Mouse (Mus musculus): ENCODE results near the gene Phf1. TPM values are rescaled to one million over a fixed set of nuclear protein-coding genes. Genes with fewer than 3 reads are reported as not detected.
"Not testable (repeated sequence)": the region's sequence is repeated elsewhere in the genome, so short reads cannot be mapped to it uniquely, and the experiment has no call there.

Phf1 gene
- polyA plus RNA-seq, 1 experiment: 7.8 TPM

DNA sequence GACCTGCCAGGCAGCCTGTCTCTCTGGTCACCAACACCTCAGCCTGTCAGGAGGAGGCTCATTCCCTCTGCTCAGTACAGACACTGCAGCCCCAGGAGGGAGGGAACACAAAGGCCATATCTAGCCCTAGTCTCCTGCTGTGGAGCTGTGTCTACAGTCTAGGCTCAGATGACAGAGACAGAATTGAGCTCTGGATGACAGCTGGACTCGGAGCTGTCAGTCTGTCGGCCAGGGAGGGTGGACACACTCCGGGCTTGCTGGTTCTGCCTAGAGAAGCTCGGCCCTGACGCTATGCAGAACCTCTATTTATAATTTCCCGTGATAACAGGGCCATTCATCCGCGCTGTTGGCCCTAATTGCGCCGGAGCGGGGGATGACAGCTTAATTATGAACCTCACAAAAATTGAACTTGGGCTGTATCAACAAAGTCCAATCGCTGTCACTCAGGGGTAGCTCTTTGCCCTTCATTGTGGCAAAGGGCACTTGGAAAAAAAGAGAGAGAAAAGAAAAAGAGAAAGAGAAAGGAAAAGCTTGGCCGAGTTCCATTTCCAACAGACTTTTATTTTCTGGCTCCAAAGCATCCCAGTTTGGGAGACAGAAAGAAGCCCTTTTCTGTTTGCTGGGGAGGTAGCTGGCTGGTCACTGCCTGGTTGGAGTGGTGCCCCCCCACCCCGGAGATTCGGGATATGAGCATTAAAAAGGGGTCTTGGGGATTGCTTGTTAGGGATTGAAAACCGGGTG lies 40.0 kb upstream of the Phf1 start:
- Histone ChIP-seq H3K27ac (ENCODE audit: insufficient read depth, low read length) (no peak overlapping the region), H3K4me1 (ENCODE audit: control insufficient read depth, insufficient read depth, low read length) (no peaks in the 10 kb centered on the region), H3K36me3 (ENCODE audit: control insufficient read depth, insufficient read depth, low read length, poor library complexity, severe bottlenecking) (no peaks in the 10 kb centered on the region), H3K4me3 (ENCODE audit: low read depth, low read length) (no peak overlapping the region), H3K9me3 (replicated peaks; ENCODE audit: control insufficient read depth, insufficient read depth, low read length, poor library complexity, severe bottlenecking) (no peaks in the 10 kb centered on the region), H3K9ac (ENCODE audit: low read depth, poor library complexity, severe bottlenecking) (no peak overlapping the region), H3K27me3 (ENCODE audit: control insufficient read depth, insufficient read depth, low read length, poor library complexity, severe bottlenecking) (no peaks in the 10 kb centered on the region)
- no peak for TF ChIP-seq EP300 (IDR thresholded peaks at IDR 0.05; ENCODE audit: insufficient read depth, low read depth, low read length)

DNA sequence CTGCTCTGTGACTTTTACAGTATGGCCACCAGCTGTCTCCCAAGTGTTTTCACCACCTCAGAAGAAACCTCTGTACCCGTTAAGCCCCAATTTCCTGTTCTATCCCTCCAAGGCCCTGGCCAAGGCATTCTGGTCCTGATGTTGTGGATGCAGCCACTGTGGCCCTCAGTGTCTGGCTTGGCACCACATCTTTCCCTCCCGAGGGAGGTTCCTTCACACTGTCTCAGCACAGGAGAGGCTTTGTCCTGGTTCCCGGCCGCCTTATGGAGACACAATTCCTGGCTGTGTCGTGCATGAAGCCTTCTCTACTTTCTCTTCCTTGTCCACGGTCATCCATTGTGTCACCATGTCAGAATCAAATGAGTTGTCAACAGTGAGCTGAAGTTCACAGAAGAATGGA lies 39.4 kb upstream of the Phf1 start:
- H3K27ac ChIP-seq (ENCODE audit: insufficient read depth, low read length): no peak overlapping the region
- H3K4me1 ChIP-seq (ENCODE audit: control insufficient read depth, insufficient read depth, low read length): no peaks in the 10 kb centered on the region
- TF ChIP-seq EP300 (IDR thresholded peaks at IDR 0.05; ENCODE audit: insufficient read depth, low read depth, low read length) (no peak), POLR2A (IDR thresholded peaks at IDR 0.05; ENCODE audit: insufficient read depth, low read length) (no peak), CTCF (IDR thresholded peaks at IDR 0.05; ENCODE audit: low read depth, low read length) (no peak)
- H3K4me3 ChIP-seq (ENCODE audit: low read depth, low read length): no peak overlapping the region
- no peaks in the 10 kb centered on the region for H3K36me3 ChIP-seq (ENCODE audit: control insufficient read depth, insufficient read depth, low read length, poor library complexity, severe bottlenecking)
- no peak overlapping the region for H3K9ac ChIP-seq (ENCODE audit: low read depth, poor library complexity, severe bottlenecking)
- H3K9me3 ChIP-seq (replicated peaks; ENCODE audit: control insufficient read depth, insufficient read depth, low read length, poor library complexity, severe bottlenecking): no peaks in the 10 kb centered on the region
- no peaks in the 10 kb centered on the region for H3K27me3 ChIP-seq (ENCODE audit: control insufficient read depth, insufficient read depth, low read length, poor library complexity, severe bottlenecking)

GRCm38 (mm10) chr17:26894342-26894741 lies 38.5 kb upstream of the Phf1 start:
- H3K27me3 ChIP-seq (ENCODE audit: control insufficient read depth, insufficient read depth, low read length, poor library complexity, severe bottlenecking): no peaks in the 10 kb centered on the region

DNA sequence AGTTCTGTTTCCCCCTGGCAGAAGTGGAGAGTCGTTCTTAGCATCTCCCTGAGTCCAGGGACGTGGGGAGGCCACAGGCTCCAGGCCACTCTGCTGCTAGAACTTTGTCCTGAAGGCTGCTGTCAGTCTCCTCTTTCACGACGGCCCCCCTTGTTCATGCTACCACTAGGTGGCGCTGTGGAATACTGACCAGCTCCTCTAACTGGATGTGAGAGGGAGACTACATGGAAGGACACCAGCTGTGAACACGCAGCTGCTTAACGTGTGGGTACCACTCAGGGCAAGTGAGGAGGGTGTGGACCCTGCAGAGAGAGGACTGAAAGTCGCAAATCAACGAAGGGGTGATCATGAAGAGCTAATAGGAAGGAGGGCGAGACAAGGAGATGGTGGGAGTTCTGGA lies 37.3 kb upstream of the Phf1 start:
- no peak overlapping the region for H3K9ac ChIP-seq (ENCODE audit: low read depth, poor library complexity, severe bottlenecking)
- H3K36me3 ChIP-seq (ENCODE audit: control insufficient read depth, insufficient read depth, low read length, poor library complexity, severe bottlenecking): no peaks in the 10 kb centered on the region
- no peak overlapping the region for H3K27ac ChIP-seq (ENCODE audit: insufficient read depth, low read length)
- H3K4me1 ChIP-seq (ENCODE audit: control insufficient read depth, insufficient read depth, low read length): no peaks in the 10 kb centered on the region
- TF ChIP-seq CTCF (IDR thresholded peaks at IDR 0.05; ENCODE audit: low read depth, low read length): peak; percentile 92
- no peak for TF ChIP-seq POLR2A (IDR thresholded peaks at IDR 0.05; ENCODE audit: insufficient read depth, low read length)
- H3K4me3 ChIP-seq (ENCODE audit: low read depth, low read length): no peak overlapping the region
- H3K27me3 ChIP-seq (ENCODE audit: control insufficient read depth, insufficient read depth, low read length, poor library complexity, severe bottlenecking): no peaks in the 10 kb centered on the region
- no peaks in the 10 kb centered on the region for H3K9me3 ChIP-seq (replicated peaks; ENCODE audit: control insufficient read depth, insufficient read depth, low read length, poor library complexity, severe bottlenecking)

More at GRCm38 (mm10) chr17:26894342-26894741, 38.5 kb upstream of the Phf1 start:
- Histone ChIP-seq H3K4me3 (ENCODE audit: low read depth, low read length) (no peak overlapping the region), H3K27ac (ENCODE audit: insufficient read depth, low read length) (no peak overlapping the region), H3K9me3 (replicated peaks; ENCODE audit: control insufficient read depth, insufficient read depth, low read length, poor library complexity, severe bottlenecking) (no peaks in the 10 kb centered on the region), H3K36me3 (ENCODE audit: control insufficient read depth, insufficient read depth, low read length, poor library complexity, severe bottlenecking) (no peaks in the 10 kb centered on the region), H3K9ac (ENCODE audit: low read depth, poor library complexity, severe bottlenecking) (no peak overlapping the region), H3K4me1 (ENCODE audit: control insufficient read depth, insufficient read depth, low read length) (no peaks in the 10 kb centered on the region)
- TF ChIP-seq CTCF (IDR thresholded peaks at IDR 0.05; ENCODE audit: low read depth, low read length): no peak
- no peak for TF ChIP-seq POLR2A (IDR thresholded peaks at IDR 0.05; ENCODE audit: insufficient read depth, low read length)
- no peak for TF ChIP-seq EP300 (IDR thresholded peaks at IDR 0.05; ENCODE audit: insufficient read depth, low read depth, low read length)

- Histone ChIP-seq H3K27ac (ENCODE audit: insufficient read depth, low read length) (no peak overlapping the region), H3K4me3 (ENCODE audit: low read depth, low read length) (no peak overlapping the region), H3K9me3 (replicated peaks; ENCODE audit: control insufficient read depth, insufficient read depth, low read length, poor library complexity, severe bottlenecking) (peaks cover 7% of the 10 kb centered on the region), H3K9ac (ENCODE audit: low read depth, poor library complexity, severe bottlenecking) (no peak overlapping the region), H3K36me3 (ENCODE audit: control insufficient read depth, insufficient read depth, low read length, poor library complexity, severe bottlenecking) (no peaks in the 10 kb centered on the region; the same call in 1 of the 2 replicates), H3K27me3 (ENCODE audit: control insufficient read depth, insufficient read depth, low read length, poor library complexity, severe bottlenecking) (no peaks in the 10 kb centered on the region), H3K4me1 (ENCODE audit: control insufficient read depth, insufficient read depth, low read length) (no peaks in the 10 kb centered on the region)
- TF ChIP-seq POLR2A (IDR thresholded peaks at IDR 0.05; ENCODE audit: insufficient read depth, low read length) (no peak), CTCF (IDR thresholded peaks at IDR 0.05; ENCODE audit: low read depth, low read length) (no peak), EP300 (IDR thresholded peaks at IDR 0.05; ENCODE audit: insufficient read depth, low read depth, low read length) (no peak)
These were observed 31.9 kb upstream of the Phf1 start for GRCm38 (mm10) chr17:26900916-26901315.

GRCm38 (mm10) chr17:26904320-26904719 lies 28.5 kb upstream of the Phf1 start:
- peaks cover 23% of the 10 kb centered on the region for H3K9me3 ChIP-seq (replicated peaks; ENCODE audit: control insufficient read depth, insufficient read depth, low read length, poor library complexity, severe bottlenecking)
- H3K27ac ChIP-seq (ENCODE audit: insufficient read depth, low read length): no peak overlapping the region
- TF ChIP-seq EP300 (IDR thresholded peaks at IDR 0.05; ENCODE audit: insufficient read depth, low read depth, low read length): no peak
- TF ChIP-seq CTCF (IDR thresholded peaks at IDR 0.05; ENCODE audit: low read depth, low read length): no peak
- TF ChIP-seq POLR2A (IDR thresholded peaks at IDR 0.05; ENCODE audit: insufficient read depth, low read length): no peak
- H3K9ac ChIP-seq (ENCODE audit: low read depth, poor library complexity, severe bottlenecking): no peak overlapping the region
- H3K4me1 ChIP-seq (ENCODE audit: control insufficient read depth, insufficient read depth, low read length): no peaks in the 10 kb centered on the region
- no peaks in the 10 kb centered on the region for H3K27me3 ChIP-seq (ENCODE audit: control insufficient read depth, insufficient read depth, low read length, poor library complexity, severe bottlenecking)
- no peaks in the 10 kb centered on the region; the same call in 1 of the 2 replicates for H3K36me3 ChIP-seq (ENCODE audit: control insufficient read depth, insufficient read depth, low read length, poor library complexity, severe bottlenecking)
- no peak overlapping the region for H3K4me3 ChIP-seq (ENCODE audit: low read depth, low read length)

DNA sequence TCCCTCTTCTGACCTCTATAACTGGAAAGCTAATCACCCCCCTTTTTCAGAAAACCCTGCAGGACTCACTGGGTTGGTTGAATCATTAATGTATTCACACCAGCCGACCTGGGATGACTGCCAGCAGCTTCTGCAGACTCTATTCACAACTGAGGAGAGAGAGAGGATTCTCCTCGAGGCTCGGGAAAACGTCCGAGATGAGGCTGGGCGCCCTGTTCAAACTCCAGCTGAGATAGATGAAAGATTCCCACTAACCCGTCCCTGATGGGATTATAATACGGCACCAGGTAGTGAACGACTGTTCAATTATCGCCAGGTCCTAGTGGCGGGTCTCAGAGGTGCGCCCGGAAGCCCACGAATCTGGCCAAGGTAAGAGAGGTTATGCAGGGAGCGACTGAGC lies 25.3 kb upstream of the Phf1 start:
- H3K9me3 ChIP-seq (replicated peaks; ENCODE audit: control insufficient read depth, insufficient read depth, low read length, poor library complexity, severe bottlenecking): peaks cover 23% of the 10 kb centered on the region
- not testable (repeated sequence) for H3K4me3 ChIP-seq (ENCODE audit: low read depth, low read length); H3K9ac ChIP-seq (ENCODE audit: low read depth, poor library complexity, severe bottlenecking); H3K27ac ChIP-seq (ENCODE audit: insufficient read depth, low read length); H3K36me3 ChIP-seq (ENCODE audit: control insufficient read depth, insufficient read depth, low read length, poor library complexity, severe bottlenecking); H3K27me3 ChIP-seq (ENCODE audit: control insufficient read depth, insufficient read depth, low read length, poor library complexity, severe bottlenecking); H3K4me1 ChIP-seq (ENCODE audit: control insufficient read depth, insufficient read depth, low read length)
